Mouse (Mus musculus) CH12.LX (cell line): ENCODE measurements around the gene Crtc2.

ENCODE experiments used
- CHD1 ChIP-seq: IDR thresholded peaks from 2 replicates; pipeline ENCODE4 v1.6.1; 2012; ENCODE audit warnings: low read depth, low read length, improper control_type of control experiment, inconsistent platforms
- CTCF ChIP-seq, 2 experiments: IDR thresholded peaks in 1 of 2; conservative IDR thresholded peaks in 1 of 2; 2 replicates each; pipeline ENCODE4 v1.5.1; 2011 to 2012; ENCODE audit warnings: low read depth in 2 of 2, low read length in 2 of 2, improper control_type of control experiment in 1 of 2, inconsistent platforms in 1 of 2, mild to moderate bottlenecking in 1 of 2, moderate library complexity in 1 of 2
- MAX ChIP-seq: IDR thresholded peaks from 2 replicates; pipeline ENCODE4 v1.6.1; 2011; ENCODE audit warnings: low read length, improper control_type of control experiment
- MEF2A ChIP-seq: IDR thresholded peaks from 2 replicates; pipeline ENCODE4 v1.6.1; 2014; ENCODE audit warnings: low read depth, mild to moderate bottlenecking, inconsistent platforms, low read length, improper control_type of control experiment, borderline replicate concordance
- NELFE ChIP-seq: IDR thresholded peaks from 2 replicates; pipeline ENCODE4 v1.6.1; 2011; ENCODE audit warnings: low read depth, low read length, improper control_type of control experiment
- POLR2A ChIP-seq: IDR thresholded peaks from 2 replicates; pipeline ENCODE4 v1.6.1; 2011; ENCODE audit warnings: low read depth, mild to moderate bottlenecking, improper control_type of control experiment, low read length

DNA sequence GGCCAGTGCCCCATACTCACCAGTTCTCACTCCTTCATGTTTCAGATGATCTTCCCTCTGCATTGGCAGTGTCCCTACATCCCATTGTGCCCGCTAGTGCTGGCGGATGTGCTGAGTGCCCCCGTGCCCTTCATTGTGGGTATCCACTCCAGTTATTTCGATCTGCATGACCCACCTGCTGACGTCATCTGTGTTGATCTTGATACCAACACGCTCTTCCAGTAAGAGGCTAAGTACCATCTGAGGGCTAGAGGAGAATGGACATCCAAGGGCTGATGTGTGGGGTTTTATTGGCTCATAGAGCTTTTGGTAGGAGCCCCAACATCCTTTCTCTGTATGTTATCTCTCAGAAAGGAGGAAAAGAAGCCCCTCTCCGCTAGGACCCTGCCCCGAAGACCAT, 16.8 kb downstream of the Crtc2 start:
- no peak for TF ChIP-seq POLR2A
- no peak for TF ChIP-seq MEF2A
- TF ChIP-seq CHD1 = no peak
- TF ChIP-seq CTCF (conservative IDR thresholded peaks at IDR 0.05 in 1 of 2, IDR thresholded peaks at IDR 0.05 in 1 of 2; ENCODE audit: low read depth in 2 of 2, low read length in 2 of 2) = no peak
- no peak for TF ChIP-seq MAX
- TF ChIP-seq NELFE = no peak
